Mouse (Mus musculus): ENCODE results near the gene Gucd1.
"Not testable (repeated sequence)": the region's sequence is repeated elsewhere in the genome, so short reads cannot be mapped to it uniquely, and the experiment has no call there.

Gene Gucd1

DNA sequence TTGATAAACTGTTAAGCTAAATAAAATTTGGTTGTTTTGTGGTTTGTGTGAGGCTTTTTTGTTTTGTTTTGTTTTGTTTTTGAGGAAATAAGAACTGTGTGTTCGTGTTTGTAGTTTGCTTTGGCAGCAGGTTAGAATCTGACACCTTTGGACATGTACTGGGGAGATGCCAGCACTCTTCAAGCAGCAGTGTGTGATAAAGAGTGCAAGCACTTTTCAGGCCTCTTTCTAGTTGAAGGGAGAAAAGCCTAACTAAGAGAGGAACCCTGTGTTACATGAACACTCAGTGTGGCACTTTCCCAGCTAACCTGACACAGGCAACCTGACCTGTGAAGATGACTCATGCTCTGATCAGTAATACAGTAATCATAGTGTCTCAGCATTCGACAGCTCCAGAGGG is 17.7 kb upstream of the Gucd1 start:
- no peak for DNase-seq (ENCODE audit: low spot score in 2 of 2)

DNA sequence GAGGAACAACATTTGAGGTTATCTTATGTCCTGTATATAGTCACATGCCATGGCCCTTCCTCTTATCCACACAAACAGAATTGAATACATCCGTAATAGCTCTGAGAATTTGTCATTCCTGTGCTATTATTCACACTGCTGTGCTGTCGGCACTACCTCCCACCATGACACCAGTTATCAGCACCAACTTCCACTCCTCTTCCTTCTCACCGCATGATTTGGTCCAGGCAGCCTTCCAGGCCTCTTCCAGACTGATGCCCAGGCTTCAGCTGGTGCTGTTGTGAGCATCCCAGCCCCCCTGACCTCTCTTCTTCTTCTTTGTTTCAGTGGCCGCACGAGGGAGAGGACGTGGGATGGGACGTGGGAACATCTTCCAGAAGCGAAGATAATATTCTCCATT is 17.2 kb upstream of the Gucd1 start:
- DNase-seq (ENCODE audit: low spot score in 2 of 2) = peak in 1 of 2 experiments; percentile 57

DNA sequence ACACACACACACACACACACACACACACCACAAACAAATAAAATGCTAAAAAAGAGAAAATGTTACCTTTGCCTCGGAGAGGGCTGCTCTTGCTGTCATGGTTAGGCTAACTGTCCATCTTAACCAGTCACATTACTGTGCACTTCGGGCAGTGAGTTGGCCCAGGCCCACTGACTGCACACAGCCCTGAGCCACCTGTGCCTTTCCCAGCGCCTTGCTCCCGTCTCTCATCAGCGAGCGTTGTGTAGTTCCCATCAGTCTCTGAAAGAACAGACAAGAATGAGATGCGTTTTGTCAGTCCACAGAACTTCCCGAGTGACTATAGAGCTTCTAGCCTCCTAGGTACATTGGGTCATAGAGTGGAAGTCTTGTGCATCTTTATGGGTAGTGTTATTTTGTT is 16.4 kb upstream of the Gucd1 start:
- no peak for DNase-seq (ENCODE audit: low spot score in 2 of 2)

DNA sequence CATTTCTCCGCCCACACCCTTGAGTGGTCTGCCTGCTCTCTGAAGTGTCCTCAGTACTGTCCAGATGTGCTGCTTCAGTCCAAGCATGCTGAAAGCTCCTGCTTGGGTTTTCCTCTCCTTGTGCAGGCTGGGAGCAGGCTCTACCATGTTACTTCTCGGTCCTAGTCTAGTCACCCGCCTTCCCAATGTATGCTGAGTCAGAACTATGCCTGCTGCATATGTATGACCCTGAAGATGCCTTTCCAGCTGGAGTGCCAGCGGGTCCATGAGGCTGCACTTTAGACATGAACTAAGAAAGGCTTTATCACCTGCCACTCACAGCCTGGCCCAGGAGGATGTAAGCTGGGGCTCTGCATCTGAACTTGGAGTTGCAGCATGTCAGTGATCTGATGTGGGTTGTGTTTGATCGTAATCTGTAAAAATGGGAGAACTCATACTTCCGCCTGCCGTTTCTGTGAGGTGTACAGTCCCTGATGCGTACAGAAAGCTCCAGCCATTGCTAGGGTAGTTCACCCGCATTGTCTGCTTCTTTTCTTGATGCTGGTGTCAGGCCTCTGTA is 13.8 kb upstream of the Gucd1 start:
- DNase-seq (ENCODE audit: low spot score in 2 of 2) = no peak

DNA sequence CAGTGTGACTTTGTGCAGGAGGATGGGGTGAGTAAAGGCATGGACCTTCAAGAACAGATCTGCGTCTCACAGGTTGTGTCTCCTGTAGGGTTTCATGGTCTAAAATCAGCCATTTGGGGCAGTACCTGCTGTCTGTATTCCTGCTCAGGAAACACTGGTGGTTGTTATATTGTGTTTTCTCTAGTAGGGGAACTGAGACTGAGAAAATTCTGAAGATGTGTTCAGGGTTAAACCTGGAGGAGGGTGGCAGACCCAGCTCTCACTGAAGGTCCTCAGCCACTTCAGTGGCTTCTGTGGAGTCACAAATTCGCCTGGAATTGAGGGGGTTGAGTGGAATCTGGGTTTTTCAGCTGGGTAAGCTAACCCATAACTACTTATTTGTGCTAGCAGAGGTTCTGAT is 12.6 kb upstream of the Gucd1 start:
- DNase-seq (ENCODE audit: low spot score in 2 of 2) = no peak

DNA sequence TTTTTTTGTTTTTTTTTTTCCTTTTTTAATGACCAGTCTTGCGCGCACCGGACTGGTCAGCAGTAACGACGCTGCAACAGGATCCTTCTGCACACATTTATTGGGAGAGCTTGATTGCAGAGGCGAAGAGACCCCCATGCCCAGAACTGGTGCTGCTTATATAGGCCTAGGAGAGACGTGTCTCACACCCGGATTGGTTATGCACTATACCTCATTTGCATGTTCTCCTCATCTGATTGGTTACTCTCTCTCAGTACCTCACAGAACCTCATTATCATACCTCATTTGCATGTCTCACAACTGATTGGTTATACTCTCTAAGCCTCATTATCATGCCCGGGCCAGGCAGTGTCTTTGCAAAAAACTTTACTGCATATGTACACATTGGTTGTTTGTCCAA is 7.7 kb upstream of the Gucd1 start:
- not testable (repeated sequence) for DNase-seq (ENCODE audit: low spot score in 2 of 2)

DNA sequence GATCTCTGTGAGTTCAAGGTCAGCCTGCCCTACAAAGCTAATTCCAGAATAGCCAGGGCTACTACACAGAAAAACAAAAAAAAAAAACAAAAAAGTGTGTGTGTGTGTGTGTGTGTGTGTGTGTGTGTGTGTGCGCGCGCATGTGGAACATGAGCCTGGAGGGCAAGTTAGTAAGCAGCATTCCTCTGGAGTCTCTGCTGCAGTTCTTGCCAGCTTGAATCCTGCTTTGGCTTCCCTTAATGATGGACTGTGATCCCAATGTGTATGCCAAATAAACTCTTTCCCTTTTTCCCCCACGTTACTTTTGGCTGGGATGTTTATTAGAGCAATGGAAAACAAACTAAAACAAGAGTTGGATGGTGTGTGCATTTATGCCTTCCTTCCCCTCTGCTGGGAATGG is 3.9 kb upstream of the Gucd1 start:
- no peak for DNase-seq (ENCODE audit: low spot score in 2 of 2)

DNA sequence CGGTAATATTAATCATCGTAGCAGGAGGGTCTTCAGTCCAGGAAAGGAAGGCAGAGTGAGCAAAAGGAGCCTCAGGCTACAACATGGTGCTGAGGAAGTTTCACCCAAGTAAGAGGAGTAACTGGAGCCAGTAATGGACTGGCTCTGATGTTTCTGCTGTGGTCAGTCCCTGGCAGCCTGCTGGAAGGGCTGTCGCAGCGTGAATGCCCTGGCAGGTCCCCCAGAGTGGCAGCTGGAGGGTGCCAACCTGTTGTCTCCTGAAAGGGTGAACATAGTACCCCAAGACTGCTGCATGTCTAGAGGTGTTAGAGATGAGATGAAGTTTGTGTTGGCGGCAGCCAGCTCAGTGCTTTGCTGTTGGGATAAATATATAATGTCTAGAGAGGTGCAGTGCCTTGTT is 2.8 kb upstream of the Gucd1 start:
- no peak for DNase-seq (ENCODE audit: low spot score in 2 of 2)

DNA sequence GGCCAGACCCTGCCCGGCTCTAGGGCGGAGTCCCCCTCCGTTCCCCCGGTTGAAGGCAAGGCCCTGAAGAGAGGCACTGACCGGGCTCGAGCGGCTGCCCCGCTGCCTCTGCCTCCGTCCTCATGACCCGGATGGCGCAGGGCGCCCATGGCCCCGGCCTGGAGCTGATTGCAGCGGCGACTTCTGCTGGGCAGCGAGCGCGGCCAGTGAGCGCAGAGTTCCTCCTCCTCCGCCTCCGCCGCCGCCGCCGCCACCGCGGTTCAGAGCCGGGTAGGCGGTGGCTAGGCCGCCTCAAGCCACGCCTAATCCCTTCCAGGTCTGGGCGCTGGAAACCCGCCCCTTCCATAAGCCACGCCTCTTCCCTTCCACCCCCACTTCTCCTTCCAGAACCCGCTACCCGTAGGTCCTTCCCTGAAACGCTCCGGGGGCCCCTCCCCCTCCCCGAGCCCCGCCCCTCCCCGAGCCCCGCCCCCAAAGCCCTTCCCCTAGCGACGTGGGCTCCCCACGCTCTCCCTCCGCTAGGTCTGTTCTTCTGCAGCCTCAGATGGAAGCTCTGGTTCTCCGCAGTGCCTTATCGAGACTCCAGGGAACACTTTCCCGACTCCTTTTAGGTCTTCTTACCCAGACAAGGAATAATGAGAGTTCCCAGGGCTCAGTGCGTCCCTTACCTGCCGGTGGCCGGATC is 557 bp downstream of the Gucd1 start, which contains the start of gene Snrpd3:
Snrpd3 (plus strand) TSS at position 479 of the 685 bp plus-strand sequence.
- peak; percentile 62 to 86 for DNase-seq (ENCODE audit: low spot score in 2 of 2)

DNA sequence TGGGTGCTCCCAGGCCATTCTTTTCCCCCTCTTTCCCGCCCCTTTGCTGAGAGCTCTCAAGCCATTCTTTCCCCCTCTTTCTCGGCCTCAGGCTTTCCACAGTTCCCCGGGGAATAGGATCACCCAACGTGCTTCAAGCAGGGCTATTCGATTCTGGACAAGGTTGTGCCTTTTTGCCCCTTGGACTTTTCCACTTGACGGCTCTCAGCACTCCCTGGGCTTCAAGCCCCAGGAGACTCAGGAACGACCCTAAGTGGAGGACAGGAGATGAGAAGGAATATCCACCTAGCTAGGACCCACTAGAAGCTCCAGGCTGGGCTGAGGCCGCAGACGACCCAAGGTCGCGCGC is 1.1 kb downstream of the Gucd1 start:
- no peak for DNase-seq (ENCODE audit: low spot score in 2 of 2)

DNA sequence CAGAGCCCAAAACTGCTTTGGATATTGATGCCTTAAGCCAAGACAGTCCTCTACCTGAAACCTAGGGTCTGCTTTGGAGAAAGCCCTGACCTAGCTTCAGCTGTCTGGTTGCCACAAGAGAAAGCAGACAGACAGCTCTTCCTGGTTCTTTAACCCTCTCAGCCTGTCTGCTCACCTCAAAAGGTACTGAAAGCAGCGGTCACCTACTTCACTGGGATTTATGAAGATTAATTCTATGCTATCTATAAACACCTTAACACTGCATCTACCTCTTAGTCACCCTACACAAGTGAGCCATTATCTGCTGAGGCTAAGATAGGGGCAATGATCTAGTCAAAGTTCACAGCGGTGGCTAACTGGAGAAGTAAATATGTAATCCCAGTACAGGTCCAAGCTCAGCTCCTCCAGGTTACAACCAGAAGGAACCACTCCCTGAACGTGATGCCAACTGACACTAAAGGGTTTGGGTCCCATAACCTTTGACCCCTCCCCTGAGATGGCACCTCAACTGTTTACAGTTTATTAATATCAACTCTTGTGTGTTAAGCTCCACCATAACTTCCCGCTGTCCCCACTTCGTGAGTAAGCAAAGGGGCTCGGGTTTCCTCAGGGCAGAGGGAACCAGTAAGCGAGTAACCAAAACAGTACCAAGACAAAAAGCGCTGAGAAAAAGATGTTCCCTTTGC is 1.6 kb downstream of the Gucd1 start:
- no peak for DNase-seq (ENCODE audit: low spot score in 2 of 2)

DNA sequence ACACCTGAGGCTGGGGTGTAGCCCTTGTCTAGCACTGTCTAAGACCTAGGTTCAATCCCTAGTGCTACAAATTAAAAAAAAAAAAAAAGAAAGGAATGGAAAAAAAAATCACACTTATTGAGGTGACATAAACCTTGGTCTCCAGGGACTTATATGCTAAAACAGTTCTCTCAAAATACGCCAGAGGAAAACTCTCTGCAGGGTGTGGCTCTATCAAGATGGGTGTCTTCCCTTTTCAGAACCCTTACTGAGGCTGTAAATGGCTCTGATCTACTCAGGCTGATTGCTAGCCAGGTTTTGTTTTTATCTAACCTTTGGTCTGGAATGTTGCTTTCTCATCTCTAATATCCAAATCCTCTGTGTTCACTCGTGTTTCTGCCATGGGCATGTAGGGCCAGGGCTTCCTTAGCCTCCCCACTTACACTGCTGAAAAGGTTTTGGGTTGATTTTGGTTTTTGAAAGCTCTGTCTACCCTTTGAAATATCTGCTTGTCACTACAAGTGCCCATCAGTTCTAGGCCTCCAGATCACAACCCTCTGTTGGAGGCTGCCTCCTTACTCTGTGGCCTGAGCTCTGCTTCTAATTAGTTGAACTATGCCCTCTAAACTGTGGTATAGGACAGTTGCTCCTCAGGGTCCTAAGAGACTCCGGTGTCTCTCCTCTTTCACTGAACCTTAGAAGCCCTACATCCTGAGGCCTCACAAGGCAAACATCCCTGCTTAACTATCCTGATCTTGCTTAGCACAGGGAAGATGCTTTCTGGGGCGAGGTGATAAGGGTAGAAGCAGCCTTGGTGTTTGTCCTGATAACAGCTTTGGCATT is 2.3 kb downstream of the Gucd1 start:
- DNase-seq (ENCODE audit: low spot score in 2 of 2) = no peak

DNA sequence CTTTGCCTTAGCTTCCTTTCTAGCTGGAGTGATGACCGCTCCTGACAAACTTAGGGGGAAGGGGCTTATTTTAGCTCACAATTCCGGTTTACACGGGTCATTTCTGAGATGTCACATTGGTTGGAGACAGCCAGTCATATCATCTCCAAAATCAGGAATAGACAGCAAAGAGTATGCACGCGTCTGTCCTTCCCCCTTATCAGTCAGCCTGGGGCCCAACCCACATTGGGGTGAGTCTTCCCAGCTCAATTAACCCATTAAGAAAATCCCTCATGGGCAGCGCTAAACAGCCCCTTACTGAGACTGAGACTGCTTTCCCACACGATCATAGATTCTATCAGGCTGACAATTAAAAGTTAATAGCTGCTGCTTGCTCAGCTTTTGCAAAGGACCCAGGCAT is 3.4 kb downstream of the Gucd1 start:
- no peak for DNase-seq (ENCODE audit: low spot score in 2 of 2)

DNA sequence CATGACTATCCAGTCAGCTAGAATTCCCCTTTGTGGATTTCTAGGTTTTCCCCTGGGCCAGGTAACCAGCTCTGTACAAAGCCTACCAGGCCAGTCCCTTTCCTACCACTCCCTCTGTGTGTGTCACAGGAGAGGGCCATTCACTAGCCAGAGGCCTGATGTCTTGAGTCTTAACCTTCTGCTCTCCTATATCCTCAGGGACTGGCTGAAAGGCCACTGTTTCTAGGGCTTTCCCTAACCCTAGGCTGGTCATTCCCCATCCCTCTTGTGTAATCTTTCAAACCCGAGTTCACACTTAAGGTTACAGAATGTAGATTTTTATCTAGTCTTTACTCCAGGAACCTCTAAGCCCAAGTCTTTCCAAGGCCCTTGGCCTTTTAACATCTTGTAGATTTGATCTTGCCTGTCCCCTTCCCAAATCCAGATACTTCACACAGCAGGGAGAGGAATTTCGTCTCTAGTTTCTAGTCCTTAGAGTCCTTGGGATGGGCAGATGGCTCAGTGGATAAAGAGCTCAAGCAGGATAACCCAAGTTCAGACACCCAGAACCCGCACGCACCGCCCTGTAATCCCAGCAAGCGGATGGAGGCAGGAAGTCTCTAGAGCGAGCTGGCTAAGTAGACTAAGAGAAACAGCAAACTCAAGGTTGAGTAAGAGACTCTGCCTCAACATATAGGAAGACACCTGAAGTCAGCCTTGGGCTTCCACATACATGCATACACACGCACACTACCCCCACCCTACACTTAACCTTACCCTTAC is 4.3 kb downstream of the Gucd1 start:
- no peak for DNase-seq (ENCODE audit: low spot score in 2 of 2)

DNA sequence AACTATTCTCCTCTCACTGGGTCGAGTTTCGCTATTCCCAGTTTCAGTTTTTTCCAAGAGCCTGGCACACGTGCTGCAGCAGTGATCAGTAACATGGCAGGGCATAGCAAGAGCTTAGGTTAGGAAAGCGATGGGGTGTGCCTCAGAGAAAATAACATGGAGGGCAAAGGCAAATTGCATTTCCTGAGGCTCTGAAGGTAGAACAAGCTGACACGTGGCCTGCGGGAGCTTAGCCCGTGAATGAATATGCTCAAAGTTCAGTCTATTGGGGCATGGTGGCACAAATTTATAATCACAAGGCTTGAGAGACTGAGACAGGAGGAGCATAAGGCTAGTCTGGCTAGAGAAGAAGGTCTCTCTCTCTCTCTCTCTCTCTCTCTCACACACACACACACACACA is 5.0 kb downstream of the Gucd1 start:
- DNase-seq (ENCODE audit: low spot score in 2 of 2) = no peak

DNA sequence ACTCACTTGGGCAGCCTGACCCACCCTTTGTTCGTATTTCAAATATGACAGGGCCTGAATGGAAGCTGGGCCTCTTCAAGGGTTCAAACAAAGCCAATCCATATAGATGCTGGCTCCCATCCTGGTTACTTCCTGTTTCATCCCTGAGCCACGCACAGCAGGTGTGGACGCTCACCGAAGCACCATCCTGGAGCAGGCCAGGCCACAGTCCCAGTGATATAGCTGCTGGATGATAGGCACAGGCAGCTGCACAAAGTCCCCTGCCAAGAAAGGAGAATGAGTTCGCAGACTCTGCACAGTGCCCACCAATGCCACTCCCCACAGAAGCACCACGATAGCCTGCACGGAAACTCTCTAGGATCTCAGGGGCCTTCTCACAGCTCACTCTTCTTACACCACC is 5.9 kb downstream of the Gucd1 start:
- no peak for DNase-seq (ENCODE audit: low spot score in 2 of 2)

DNA sequence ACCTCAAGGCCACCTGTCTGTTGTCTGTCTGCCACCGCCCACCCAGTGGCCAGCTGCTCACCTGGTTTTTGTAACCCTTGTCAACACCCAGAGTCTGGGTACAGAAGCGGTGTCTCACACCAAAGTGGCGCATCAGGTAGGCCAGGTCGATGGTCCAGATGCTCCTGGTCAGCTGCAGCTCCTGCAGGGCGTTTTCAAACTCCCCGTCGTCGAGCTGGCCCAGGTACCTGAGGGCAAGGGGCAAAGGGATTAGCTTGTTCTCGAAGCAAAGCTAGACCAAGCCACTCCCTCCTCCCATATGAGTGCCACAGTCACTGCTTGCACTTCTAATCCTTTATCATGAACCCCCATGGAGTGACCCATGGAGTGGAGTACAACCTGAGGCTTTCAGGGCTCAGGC is 6.7 kb downstream of the Gucd1 start:
- no peak for DNase-seq (ENCODE audit: low spot score in 2 of 2)

DNA sequence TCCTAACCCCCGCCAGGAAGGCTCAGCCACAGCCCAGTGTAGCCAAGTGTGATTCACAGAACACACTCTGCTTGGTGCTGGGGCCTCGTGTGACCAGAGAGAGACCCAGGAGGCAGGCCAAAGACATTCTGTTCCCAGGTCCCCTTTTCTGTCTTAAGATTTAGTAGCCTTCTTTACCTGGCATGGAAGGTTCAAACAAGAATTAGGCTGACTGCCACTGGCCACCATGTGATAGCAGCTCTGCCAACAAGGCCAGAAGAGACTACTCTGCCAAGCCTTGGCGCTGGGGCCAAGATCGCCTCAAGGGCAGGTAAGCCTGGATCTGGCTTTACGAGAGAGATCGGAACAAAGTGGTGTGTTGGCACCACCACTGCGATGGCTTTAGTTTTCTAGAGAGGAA is 7.3 kb downstream of the Gucd1 start:
- no peak for DNase-seq (ENCODE audit: low spot score in 2 of 2)

DNA sequence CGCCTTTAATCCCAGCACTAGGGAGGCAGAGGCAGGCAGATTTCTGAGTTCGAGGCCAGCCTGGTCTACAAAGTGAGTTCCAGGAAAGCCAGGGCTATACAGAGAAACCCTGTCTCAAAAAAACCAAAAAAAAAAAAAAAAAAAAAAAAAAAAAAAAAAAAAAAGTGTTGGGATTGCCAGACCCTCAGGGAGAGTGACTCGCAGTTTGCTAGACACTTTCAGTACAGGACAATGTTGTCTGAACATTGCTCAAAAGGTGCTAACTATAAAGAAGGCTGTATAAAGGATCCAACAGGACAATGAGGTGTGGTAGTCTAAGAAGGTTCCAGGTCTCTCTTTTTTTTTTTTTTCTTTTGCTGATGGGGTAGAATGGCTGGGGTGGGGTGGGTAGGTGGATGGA is 11.8 kb downstream of the Gucd1 start:
- not testable (repeated sequence) for DNase-seq (ENCODE audit: low spot score in 2 of 2)

DNA sequence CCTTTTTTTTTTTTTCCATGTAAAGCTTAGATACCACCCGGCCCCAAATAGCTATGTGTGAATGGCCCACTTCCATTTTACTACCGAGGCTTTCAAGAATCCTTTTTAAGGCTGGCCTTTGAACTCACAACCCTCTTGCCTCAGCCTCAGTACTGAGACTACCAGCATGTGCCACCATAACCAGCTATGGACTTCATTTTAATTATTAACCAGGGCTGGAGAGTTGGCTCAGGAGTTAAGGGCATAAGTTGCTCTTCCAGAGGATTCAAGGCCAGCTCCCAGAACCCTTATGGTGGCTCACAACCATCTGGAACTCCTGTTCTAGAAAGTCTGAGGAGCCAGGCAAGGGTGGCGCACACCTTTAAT is 12.7 kb downstream of the Gucd1 start:
- no peak for DNase-seq (ENCODE audit: low spot score in 2 of 2)

DNA sequence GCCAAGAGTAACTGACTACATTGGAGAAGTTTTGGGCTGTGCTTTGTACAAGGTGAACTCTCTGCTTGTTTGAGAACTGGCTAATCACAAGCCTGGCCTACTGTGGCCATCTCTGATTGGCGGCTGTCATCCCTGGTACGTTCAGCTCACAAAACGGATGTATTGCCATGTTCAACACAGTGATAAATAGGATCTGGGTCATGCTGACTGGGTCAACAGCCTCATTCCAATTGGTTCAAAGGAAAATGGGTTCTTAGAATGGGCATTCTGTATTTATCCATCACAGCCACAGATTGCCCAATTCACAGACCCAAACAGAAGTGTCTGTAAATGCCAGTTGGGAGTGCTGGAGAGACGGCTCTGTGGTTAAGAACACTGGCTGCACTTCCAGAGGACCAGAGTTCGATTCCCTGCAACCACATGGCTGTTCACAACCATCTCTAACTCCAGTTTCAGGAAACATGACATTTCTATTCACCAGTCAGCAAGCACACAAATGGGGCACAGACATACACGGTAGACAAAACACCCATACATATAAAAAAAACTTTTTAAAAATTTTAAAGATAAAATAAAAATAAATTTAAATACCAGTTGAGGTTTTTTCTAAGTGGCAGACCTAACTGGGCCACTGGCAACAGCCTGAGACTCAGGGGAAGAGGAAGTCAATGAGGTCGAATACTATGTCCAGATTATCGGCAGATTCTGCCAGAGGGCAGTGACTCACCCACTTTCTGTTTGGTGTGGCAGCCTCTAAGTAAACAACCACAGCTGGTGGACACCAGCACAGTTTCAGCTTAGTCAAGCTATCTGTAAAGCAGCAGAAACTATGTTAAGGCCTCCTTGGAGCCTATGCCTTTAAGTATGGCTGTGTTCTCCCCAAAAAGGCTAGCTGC is 13.3 kb downstream of the Gucd1 start:
- DNase-seq (ENCODE audit: low spot score in 2 of 2) = no peak

Measured in cerebellum, postnatal 4 days (tissue).